Mouse (Mus musculus): ENCODE data around the gene Ccdc88b. TPM values are rescaled to one million over a fixed set of nuclear protein-coding genes. Genes with fewer than 3 reads are reported as not detected.

Gene Ccdc88b
- total RNA-seq, 2 experiments from 2014 or later: 0.79 to 2.2 TPM

- DNase-seq: no peak
Observed at GRCm38 (mm10) chr19:6857391-6858005, 513 bp downstream of the Ccdc88b start.

GRCm38 (mm10) chr19:6857003-6857360 is 1.0 kb downstream of the Ccdc88b start:
- DNase-seq: no peak

- DNase-seq: peak in 1 of 2 experiments; percentile 36
Observed at GRCm38 (mm10) chr19:6856281-6857002, 1.6 kb downstream of the Ccdc88b start.

GRCm38 (mm10) chr19:6855225-6856031 is 2.6 kb downstream of the Ccdc88b start:
- DNase-seq: no peak

- DNase-seq: no peak
Observed at GRCm38 (mm10) chr19:6854658-6855057, 3.4 kb downstream of the Ccdc88b start.

GRCm38 (mm10) chr19:6853903-6854302 is 4.1 kb downstream of the Ccdc88b start:
- DNase-seq: no peak

GRCm38 (mm10) chr19:6852393-6853305 is 5.4 kb downstream of the Ccdc88b start:
- DNase-seq: no peak

- DNase-seq: no peak
Observed at GRCm38 (mm10) chr19:6851497-6851896, 6.5 kb downstream of the Ccdc88b start.

GRCm38 (mm10) chr19:6849506-6850068 is 8.4 kb downstream of the Ccdc88b start:
- DNase-seq: no peak

GRCm38 (mm10) chr19:6847841-6848517 is 10.0 kb downstream of the Ccdc88b start:
- no peak for DNase-seq

GRCm38 (mm10) chr19:6846050-6846449 is 12.0 kb downstream of the Ccdc88b start:
- no peak for DNase-seq

GRCm38 (mm10) chr19:6842353-6842752 is 15.7 kb downstream of the Ccdc88b start:
- no peak for DNase-seq

GRCm38 (mm10) chr19:6841292-6841597 is 16.8 kb downstream of the Ccdc88b start:
- DNase-seq: no peak

- peak; percentile 79 to 87 for DNase-seq
Observed at GRCm38 (mm10) chr19:6840475-6841291, 17.3 kb downstream of the Ccdc88b start, which contains the start of gene Rps6ka4. Gene Rps6ka4 (minus strand): TSS chr19:6840636.

GRCm38 (mm10) chr19:6839615-6840474 is 18.2 kb downstream of the Ccdc88b start:
- DNase-seq: peak; percentile 30 to 44

GRCm38 (mm10) chr19:6832363-6832762 is 25.6 kb downstream of the Ccdc88b start:
- no peak for DNase-seq

- DNase-seq: no peak
Observed at GRCm38 (mm10) chr19:6831331-6831730, 26.7 kb downstream of the Ccdc88b start.

GRCm38 (mm10) chr19:6830556-6831316 is 27.3 kb downstream of the Ccdc88b start:
- DNase-seq: no peak
